Mouse (Mus musculus) Muller cell, postnatal 12 days (primary cell): ENCODE results near the gene Shld1.
A peak's percentile ranks its signal among the peaks of the same experiment; 100 is the strongest.

Source experiments
- DNase-seq: peaks from one replicate; pipeline ENCODE4 v3.0.0-alpha.2; 2015; ENCODE audit errors: inconsistent ontology term

The Shld1 gene

GRCm38 (mm10) chr2:132723958-132724431 lies 37.3 kb downstream of the Shld1 start:
- no peak for DNase-seq

GRCm38 (mm10) chr2:132724561-132724960 lies 37.8 kb downstream of the Shld1 start:
- no peak for DNase-seq

GRCm38 (mm10) chr2:132725376-132725905 lies 38.7 kb downstream of the Shld1 start:
- DNase-seq: no peak

DNA sequence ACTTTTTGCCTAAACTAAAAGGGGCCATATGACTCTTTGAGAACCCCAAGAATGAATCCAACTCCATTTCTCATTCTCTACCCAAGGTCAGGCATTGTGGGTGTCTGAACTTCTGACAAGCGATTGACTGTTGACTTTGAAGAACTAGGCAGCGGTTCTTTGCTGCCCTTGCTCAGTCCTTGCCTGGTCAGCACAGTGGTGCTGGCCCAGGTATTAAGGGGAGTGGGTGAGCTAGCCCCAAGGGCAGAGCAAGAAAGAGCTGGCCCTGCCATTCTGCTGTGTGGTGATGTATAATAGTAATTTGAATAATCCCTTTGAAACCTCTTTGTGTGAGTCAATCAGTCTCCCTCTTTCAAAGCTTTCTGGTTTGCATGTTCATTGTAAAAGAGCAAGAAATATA lies 39.4 kb downstream of the Shld1 start:
- no peak for DNase-seq

- no peak for DNase-seq
Observed at GRCm38 (mm10) chr2:132732940-132733339, 46.2 kb downstream of the Shld1 start.

- no peak for DNase-seq
Observed at GRCm38 (mm10) chr2:132733603-132734573, 47.2 kb downstream of the Shld1 start.

GRCm38 (mm10) chr2:132738816-132739432 lies 52.2 kb downstream of the Shld1 start:
- DNase-seq: peak; percentile 19

DNA sequence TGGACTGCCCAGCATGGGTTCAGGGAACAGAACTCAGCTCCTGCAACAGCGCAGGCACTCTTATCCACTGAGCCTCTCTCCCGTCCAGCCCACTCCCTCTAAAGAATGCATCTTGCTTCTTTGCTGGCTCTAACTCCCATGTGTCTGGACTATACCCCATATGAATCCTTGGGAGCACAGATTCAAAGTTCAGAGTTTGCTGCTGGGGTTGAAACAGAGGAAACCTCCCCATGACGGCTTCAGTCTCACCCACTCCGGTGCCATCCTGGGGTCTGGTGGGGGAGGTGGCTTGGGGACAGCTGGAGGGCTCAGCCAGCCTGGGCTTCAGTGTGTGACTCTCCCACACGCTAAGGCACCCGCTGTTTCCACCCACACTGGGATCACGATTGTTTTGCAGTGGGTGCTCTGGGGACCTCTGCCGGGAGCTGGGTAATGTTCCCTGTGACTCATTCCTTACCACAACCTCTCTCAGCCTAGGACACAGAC lies 55.2 kb downstream of the Shld1 start:
- DNase-seq: peak; percentile 67

- no peak for DNase-seq
Observed at GRCm38 (mm10) chr2:132744866-132745265, 58.1 kb downstream of the Shld1 start.

- no peak for DNase-seq
Observed at GRCm38 (mm10) chr2:132746108-132746507, 59.4 kb downstream of the Shld1 start.

- DNase-seq: no peak
Observed at GRCm38 (mm10) chr2:132750726-132751125, 64.0 kb downstream of the Shld1 start.

- DNase-seq: peak; percentile 91
Observed at GRCm38 (mm10) chr2:132751141-132752066, 64.7 kb downstream of the Shld1 start.

DNA sequence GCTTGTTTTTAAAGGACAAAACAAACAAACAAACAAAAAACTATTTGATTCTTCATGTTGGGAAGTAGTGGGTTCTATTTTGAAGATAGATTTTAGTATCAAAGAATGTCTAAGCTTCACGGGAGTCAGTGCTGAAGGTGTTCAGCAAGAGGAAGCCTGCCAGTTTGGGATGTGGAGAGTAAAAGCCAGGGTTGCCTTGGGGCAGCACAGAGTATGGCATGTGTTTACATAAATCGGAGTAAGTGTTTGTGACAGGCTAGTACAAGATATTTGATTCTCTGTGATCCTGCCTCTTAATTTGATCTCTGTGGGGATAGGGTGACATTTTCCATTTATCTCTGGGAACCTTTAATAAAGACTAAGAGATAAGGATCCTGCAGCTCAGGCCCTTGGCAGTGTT lies 65.7 kb downstream of the Shld1 start:
- no peak for DNase-seq

DNA sequence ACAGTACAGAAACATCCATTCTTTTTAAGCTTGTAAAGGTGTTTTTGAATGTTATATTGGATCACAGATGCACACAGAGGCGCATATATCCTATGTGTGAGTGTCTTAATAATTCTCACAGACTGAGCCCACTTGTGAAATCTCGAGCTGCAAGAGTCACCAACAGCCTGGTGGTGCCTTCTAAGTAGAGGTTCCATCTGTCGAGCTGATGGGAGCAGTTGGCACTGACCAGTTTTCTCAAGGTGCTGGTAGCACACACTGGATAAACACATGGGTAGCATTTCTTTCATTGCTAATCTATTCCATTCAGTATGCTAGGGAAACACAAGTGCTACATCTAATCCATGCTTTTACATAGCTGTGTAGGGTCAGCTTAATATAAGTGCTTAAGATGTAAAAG lies 66.4 kb downstream of the Shld1 start:
- DNase-seq: no peak

DNA sequence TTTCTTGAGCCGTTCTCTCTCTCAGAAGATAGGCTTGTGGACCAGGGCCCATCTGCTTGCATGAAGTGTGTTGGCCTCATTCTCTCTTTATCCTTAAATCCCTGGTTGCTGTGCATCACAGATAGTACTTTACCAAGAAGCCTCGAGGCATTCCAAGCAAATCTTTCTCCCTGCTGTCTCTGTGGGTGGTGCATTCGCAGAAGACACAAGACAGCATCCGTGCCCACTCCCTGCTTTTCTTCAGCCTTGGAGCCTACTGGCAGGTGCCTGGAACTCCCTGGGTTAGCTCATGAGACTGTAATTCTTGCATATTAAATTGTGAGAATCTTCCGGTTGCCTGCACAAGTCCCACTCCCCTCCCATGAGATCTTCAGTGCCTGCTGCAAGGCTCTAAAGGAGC lies 71.2 kb downstream of the Shld1 start:
- DNase-seq: no peak

DNA sequence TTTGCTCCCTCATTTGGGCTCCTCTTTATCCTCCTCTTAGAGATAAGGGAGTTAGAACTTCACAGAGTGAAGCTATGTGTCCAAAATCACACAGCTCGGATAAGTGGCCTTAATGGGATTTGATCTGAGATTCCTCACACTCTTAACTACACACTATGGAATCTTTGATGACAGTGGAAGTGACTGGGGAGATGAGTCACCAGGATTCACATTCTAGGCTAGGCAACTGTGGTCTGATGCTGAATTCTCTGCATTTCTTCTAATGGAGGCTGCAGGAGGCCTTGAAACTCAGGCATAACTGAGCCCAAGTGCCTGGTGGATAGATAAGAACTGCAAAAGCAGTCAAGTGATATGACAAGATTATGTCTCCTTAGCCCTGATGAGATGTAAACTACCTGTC lies 84.1 kb downstream of the Shld1 start:
- DNase-seq: peak; percentile 56

- peak; percentile 4 for DNase-seq
Observed at GRCm38 (mm10) chr2:132780978-132781377, 94.2 kb downstream of the Shld1 start, which contains the start of gene Chgb. Chgb (plus strand) TSS chr2:132781278.

- DNase-seq: peak; percentile 95
Observed at GRCm38 (mm10) chr2:132781439-132782068, 94.8 kb downstream of the Shld1 start.

DNA sequence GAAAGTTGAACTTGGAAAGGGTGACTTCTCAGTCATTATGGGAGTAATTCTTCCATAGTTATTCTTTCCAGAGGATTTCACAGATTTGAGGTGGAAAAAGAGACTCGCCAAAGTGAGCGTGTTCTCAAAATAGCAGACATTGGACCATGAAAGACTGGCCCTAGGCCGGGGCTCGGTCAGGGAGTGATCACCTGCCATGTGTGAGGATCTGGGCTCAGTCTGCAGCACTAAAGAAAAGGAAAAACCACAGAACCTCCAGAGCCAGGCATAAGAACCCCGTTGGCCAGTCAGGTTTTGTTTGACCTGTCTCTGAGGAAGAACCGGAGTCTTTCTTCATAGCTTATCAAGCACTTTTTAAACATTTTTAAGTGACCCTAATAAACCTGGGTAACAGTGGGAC lies 97.3 kb downstream of the Shld1 start:
- no peak for DNase-seq

- DNase-seq: no peak
Observed at GRCm38 (mm10) chr2:132793441-132794203, 106.9 kb downstream of the Shld1 start.
